Mouse (Mus musculus): ENCODE measurements around the gene Ice1. TPM values are rescaled to one million over a fixed set of nuclear protein-coding genes. Genes with fewer than 3 reads are reported as not detected.

The Ice1 gene
- polyA plus RNA-seq, 1 experiment = 82.5 TPM

- WGBS = 88% methylated on average over 15 of the region's 15 CpGs
- H3K4me3 ChIP-seq (replicated peaks; ENCODE audit: insufficient read depth, low read depth, low read length) = no peak overlapping the region
- no peak overlapping the region for H3K27ac ChIP-seq (ENCODE audit: insufficient read depth, low read length)
- DNase-seq = peak; percentile 52 to 65
- TF ChIP-seq POLR2A (IDR thresholded peaks at IDR 0.05; ENCODE audit: borderline replicate concordance, insufficient read depth, low read length) = no peak
- TF ChIP-seq CTCF (IDR thresholded peaks at IDR 0.05; ENCODE audit: borderline replicate concordance, insufficient read depth, low read depth, low read length) = peak; percentile 68
- H3K27me3 ChIP-seq (ENCODE audit: control insufficient read depth, insufficient read depth, low read length) = no peaks in the 10 kb centered on the region
- no peaks in the 10 kb centered on the region for H3K4me1 ChIP-seq (ENCODE audit: control insufficient read depth, insufficient read depth, low read length)
Observed at GRCm38 (mm10) chr13:70610431-70611420, 26.7 kb downstream of the Ice1 start.

GRCm38 (mm10) chr13:70609632-70610031 is 27.8 kb downstream of the Ice1 start:
- DNase-seq = no peak
- WGBS = 98% methylated on average over 3 of the region's 3 CpGs

GRCm38 (mm10) chr13:70605366-70605765 is 32.1 kb downstream of the Ice1 start:
- no peak for TF ChIP-seq POLR2A (IDR thresholded peaks at IDR 0.05; ENCODE audit: borderline replicate concordance, insufficient read depth, low read length)
- TF ChIP-seq CTCF (IDR thresholded peaks at IDR 0.05; ENCODE audit: borderline replicate concordance, insufficient read depth, low read depth, low read length) = no peak
- 88% methylated on average over 5 of the region's 5 CpGs for WGBS

More at GRCm38 (mm10) chr13:70609632-70610031, 27.8 kb downstream of the Ice1 start:
- Histone ChIP-seq H3K4me3 (replicated peaks; ENCODE audit: insufficient read depth, low read depth, low read length) (no peak overlapping the region), H3K4me1 (ENCODE audit: control insufficient read depth, insufficient read depth, low read length) (no peaks in the 10 kb centered on the region), H3K27me3 (ENCODE audit: control insufficient read depth, insufficient read depth, low read length) (no peaks in the 10 kb centered on the region), H3K27ac (ENCODE audit: insufficient read depth, low read length) (no peak overlapping the region)
- TF ChIP-seq CTCF (IDR thresholded peaks at IDR 0.05; ENCODE audit: borderline replicate concordance, insufficient read depth, low read depth, low read length) = no peak
- no peak for TF ChIP-seq POLR2A (IDR thresholded peaks at IDR 0.05; ENCODE audit: borderline replicate concordance, insufficient read depth, low read length)

GRCm38 (mm10) chr13:70604723-70605122 is 32.7 kb downstream of the Ice1 start:
- Histone ChIP-seq H3K27me3 (ENCODE audit: control insufficient read depth, insufficient read depth, low read length) (no peaks in the 10 kb centered on the region), H3K27ac (ENCODE audit: insufficient read depth, low read length) (no peak overlapping the region), H3K4me1 (ENCODE audit: control insufficient read depth, insufficient read depth, low read length) (no peaks in the 10 kb centered on the region), H3K4me3 (replicated peaks; ENCODE audit: insufficient read depth, low read depth, low read length) (no peak overlapping the region)
- peak in 1 of 2 experiments; percentile 11 for DNase-seq
- 64% methylated on average over 8 of the region's 8 CpGs for WGBS
- TF ChIP-seq CTCF (IDR thresholded peaks at IDR 0.05; ENCODE audit: borderline replicate concordance, insufficient read depth, low read depth, low read length) (no peak), POLR2A (IDR thresholded peaks at IDR 0.05; ENCODE audit: borderline replicate concordance, insufficient read depth, low read length) (no peak)

More at GRCm38 (mm10) chr13:70605366-70605765, 32.1 kb downstream of the Ice1 start:
- Histone ChIP-seq H3K27ac (ENCODE audit: insufficient read depth, low read length) (no peak overlapping the region), H3K4me3 (replicated peaks; ENCODE audit: insufficient read depth, low read depth, low read length) (no peak overlapping the region), H3K4me1 (ENCODE audit: control insufficient read depth, insufficient read depth, low read length) (no peaks in the 10 kb centered on the region), H3K27me3 (ENCODE audit: control insufficient read depth, insufficient read depth, low read length) (no peaks in the 10 kb centered on the region)
- peak in 1 of 2 experiments; percentile 7 for DNase-seq

GRCm38 (mm10) chr13:70601566-70601965 is 35.9 kb downstream of the Ice1 start:
- Histone ChIP-seq H3K4me1 (ENCODE audit: control insufficient read depth, insufficient read depth, low read length) (no peaks in the 10 kb centered on the region), H3K4me3 (replicated peaks; ENCODE audit: insufficient read depth, low read depth, low read length) (no peak overlapping the region), H3K27ac (ENCODE audit: insufficient read depth, low read length) (no peak overlapping the region), H3K27me3 (ENCODE audit: control insufficient read depth, insufficient read depth, low read length) (no peaks in the 10 kb centered on the region)
- WGBS = 13% methylated on average over 1 of the region's 1 CpGs
- DNase-seq = peak; percentile 40 to 70
- TF ChIP-seq CTCF (IDR thresholded peaks at IDR 0.05; ENCODE audit: borderline replicate concordance, insufficient read depth, low read depth, low read length) = no peak
- no peak for TF ChIP-seq POLR2A (IDR thresholded peaks at IDR 0.05; ENCODE audit: borderline replicate concordance, insufficient read depth, low read length)

- 36% methylated on average over 12 of the region's 12 CpGs for WGBS
- DNase-seq = no peak
- TF ChIP-seq CTCF (IDR thresholded peaks at IDR 0.05; ENCODE audit: borderline replicate concordance, insufficient read depth, low read depth, low read length) = no peak
- no peak for TF ChIP-seq POLR2A (IDR thresholded peaks at IDR 0.05; ENCODE audit: borderline replicate concordance, insufficient read depth, low read length)
- no peaks in the 10 kb centered on the region for H3K4me1 ChIP-seq (ENCODE audit: control insufficient read depth, insufficient read depth, low read length)
- no peak overlapping the region for H3K4me3 ChIP-seq (replicated peaks; ENCODE audit: insufficient read depth, low read depth, low read length)
- no peaks in the 10 kb centered on the region for H3K27me3 ChIP-seq (ENCODE audit: control insufficient read depth, insufficient read depth, low read length)
- no peak overlapping the region for H3K27ac ChIP-seq (ENCODE audit: insufficient read depth, low read length)
Observed at GRCm38 (mm10) chr13:70599964-70600619, 37.3 kb downstream of the Ice1 start.

- WGBS = 39% methylated on average over 4 of the region's 4 CpGs
- no peak overlapping the region for H3K4me3 ChIP-seq (replicated peaks; ENCODE audit: insufficient read depth, low read depth, low read length)
- DNase-seq = no peak
- no peak for TF ChIP-seq CTCF (IDR thresholded peaks at IDR 0.05; ENCODE audit: borderline replicate concordance, insufficient read depth, low read depth, low read length)
- TF ChIP-seq POLR2A (IDR thresholded peaks at IDR 0.05; ENCODE audit: borderline replicate concordance, insufficient read depth, low read length) = no peak
- no peak overlapping the region for H3K27ac ChIP-seq (ENCODE audit: insufficient read depth, low read length)
- no peaks in the 10 kb centered on the region for H3K27me3 ChIP-seq (ENCODE audit: control insufficient read depth, insufficient read depth, low read length)
- H3K4me1 ChIP-seq (ENCODE audit: control insufficient read depth, insufficient read depth, low read length) = no peaks in the 10 kb centered on the region
Observed at GRCm38 (mm10) chr13:70598941-70599340, 38.5 kb downstream of the Ice1 start.

Data from cerebellum, adult 2 months (tissue).